Mouse (Mus musculus): Measurements from ENCODE around the gene Nr4a1.

DNA sequence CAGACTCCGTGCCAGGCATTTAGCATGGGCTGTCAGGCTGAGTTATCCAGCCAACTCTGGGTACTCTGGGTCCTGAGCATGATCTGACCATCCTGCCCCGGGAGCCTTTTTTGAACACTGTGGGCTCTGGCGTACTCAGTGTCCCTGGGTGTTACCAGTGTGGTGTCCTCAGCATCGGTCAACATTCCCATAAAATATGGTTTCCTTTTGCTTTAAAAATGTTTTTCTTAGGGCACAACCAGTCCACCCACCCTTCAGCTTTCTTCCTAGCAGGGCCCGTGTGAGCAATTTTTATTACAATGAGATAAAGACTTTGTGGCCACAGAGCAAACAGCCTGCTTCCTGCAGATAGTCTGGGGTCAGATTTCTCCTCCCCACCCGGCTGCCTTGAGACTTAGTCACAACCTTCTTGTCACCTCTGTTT, 66.6 kb downstream of the Nr4a1 start:
- TF ChIP-seq CTCF (IDR thresholded peaks at IDR 0.05; ENCODE audit: low read depth, low read length) (no peak), POLR2A (IDR thresholded peaks at IDR 0.05; ENCODE audit: insufficient read depth, low read length) (no peak)

All from ES-Bruce4 (cell line).